Mouse (Mus musculus): ENCODE measurements around the gene Adcy10. TPM values are rescaled to one million over a fixed set of nuclear protein-coding genes. Genes with fewer than 3 reads are reported as not detected.

The Adcy10 gene
- total RNA-seq (2014; rRNA removed): not detected in 2 replicates
- 0.27 and 0.64 TPM in 2 replicates for polyA plus RNA-seq (2015; fragmentation: Nextera tagmentation; extraction: Ambion mirVana)

- Histone ChIP-seq H3K36me3 (ENCODE audit: insufficient read depth, low read length) (peaks cover 14% of the 10 kb centered on the region), H3K27me3 (ENCODE audit: insufficient read depth, low read length) (no peaks in the 10 kb centered on the region), H3K4me1 (ENCODE audit: insufficient read depth, low read length) (no peaks in the 10 kb centered on the region), H3K9me3 (ENCODE audit: low read length) (no peaks in the 10 kb centered on the region), H3K27ac (ENCODE audit: low read depth, low read length) (no peak within 1 kb of the TSS), H3K4me3 (ENCODE audit: low read depth, low read length) (no peak within 1 kb of the TSS), H3K4me2 (ENCODE audit: low read depth, low read length, poor library complexity, severe bottlenecking) (no peak within 1 kb of the TSS), H3K9ac (replicated peaks; ENCODE audit: low read length, poor library complexity, severe bottlenecking) (no peak within 1 kb of the TSS)
- 97% methylated on average over 8 of the region's 8 CpGs for WGBS
- DNase-seq (ENCODE audit: low spot score) (no peak), ATAC-seq (ENCODE audit: low FRiP score) (no peak)
- TF ChIP-seq CTCF (IDR thresholded peaks at IDR 0.05): no peak
Measured at GRCm38 (mm10) chr1:165484688-165485233, at the start of gene Adcy10. TSS of gene Adcy10 (plus strand) at chr1:165485183.

DNA sequence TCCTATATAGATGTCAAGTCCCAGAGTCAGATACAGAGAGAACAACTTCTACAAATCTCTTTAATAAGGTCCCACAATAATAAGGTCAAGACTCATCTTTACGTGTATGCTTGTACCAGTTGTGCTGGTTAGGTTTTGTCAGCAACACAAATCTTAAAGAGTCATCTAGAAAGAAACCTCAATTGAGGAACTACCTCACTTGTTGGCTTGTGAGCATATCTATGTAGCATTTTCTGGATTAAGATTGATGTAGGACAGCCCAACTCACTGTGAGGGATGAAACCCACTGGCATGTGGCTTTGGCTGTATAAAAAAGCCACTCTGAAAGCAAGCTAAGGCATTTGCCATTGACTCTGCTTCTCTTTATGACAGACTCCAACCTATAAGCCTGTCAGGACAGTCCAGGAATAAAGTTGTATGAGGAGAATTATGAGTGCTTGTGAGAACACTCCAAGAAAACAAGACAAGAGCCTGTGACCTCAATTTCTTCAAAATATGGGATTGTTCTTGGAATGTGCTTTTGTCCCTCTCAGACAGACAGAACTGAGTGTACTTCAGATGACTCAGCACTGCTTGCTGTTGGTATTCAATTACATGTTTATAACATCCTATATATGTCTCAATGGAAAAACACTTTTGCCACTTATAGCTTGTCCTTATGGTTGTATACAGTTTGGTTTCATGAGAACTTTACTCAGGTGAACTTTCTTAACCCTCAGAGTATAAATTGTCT is 46.5 kb upstream of the Adcy10 start:
- no peak for DNase-seq (ENCODE audit: low spot score)
- H3K36me3 ChIP-seq (ENCODE audit: insufficient read depth, low read length): no peaks in the 10 kb centered on the region
- no peak overlapping the region for H3K4me3 ChIP-seq (ENCODE audit: low read depth, low read length)
- no peak overlapping the region for H3K9ac ChIP-seq (replicated peaks; ENCODE audit: low read length, poor library complexity, severe bottlenecking)
- H3K9me3 ChIP-seq (ENCODE audit: low read length): 0 out of 2 replicates have a peak, but pooled peaks cover 6% of the 10 kb centered on the region
- H3K27me3 ChIP-seq (ENCODE audit: insufficient read depth, low read length): no peaks in the 10 kb centered on the region
- no peak for ATAC-seq (ENCODE audit: low FRiP score)
- H3K27ac ChIP-seq (ENCODE audit: low read depth, low read length): no peak overlapping the region
- H3K4me2 ChIP-seq (ENCODE audit: low read depth, low read length, poor library complexity, severe bottlenecking): no peak overlapping the region
- H3K4me1 ChIP-seq (ENCODE audit: insufficient read depth, low read length): no peaks in the 10 kb centered on the region
- WGBS: 92% methylated on average over 1 of the region's 1 CpGs
- TF ChIP-seq CTCF (IDR thresholded peaks at IDR 0.05): no peak

DNA sequence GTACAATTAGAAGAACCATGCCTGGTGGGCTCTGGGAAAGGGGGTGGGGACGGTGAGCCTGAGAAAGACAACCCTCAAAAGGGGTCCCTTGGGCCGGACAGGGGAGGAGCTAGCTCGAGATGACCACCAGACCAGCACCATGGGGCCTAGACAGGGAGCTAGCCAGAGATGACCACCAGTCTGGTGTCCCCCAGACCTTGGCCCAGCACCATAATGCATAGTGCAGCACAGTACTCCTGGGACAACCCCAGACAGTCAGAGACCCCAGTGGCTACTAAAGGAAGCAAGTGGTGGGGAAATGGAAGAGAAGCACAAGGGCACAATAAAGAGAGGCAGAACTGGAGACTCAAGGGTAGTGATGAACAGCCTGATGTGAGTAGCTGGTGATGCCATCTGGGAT is 44.2 kb upstream of the Adcy10 start:
- ATAC-seq (ENCODE audit: low FRiP score) (no peak), DNase-seq (ENCODE audit: low spot score) (no peak)
- Histone ChIP-seq H3K9ac (replicated peaks; ENCODE audit: low read length, poor library complexity, severe bottlenecking) (no peak overlapping the region), H3K4me3 (ENCODE audit: low read depth, low read length) (no peak overlapping the region), H3K27me3 (ENCODE audit: insufficient read depth, low read length) (no peaks in the 10 kb centered on the region), H3K4me2 (ENCODE audit: low read depth, low read length, poor library complexity, severe bottlenecking) (no peak overlapping the region), H3K36me3 (ENCODE audit: insufficient read depth, low read length) (no peaks in the 10 kb centered on the region), H3K4me1 (ENCODE audit: insufficient read depth, low read length) (no peaks in the 10 kb centered on the region), H3K27ac (ENCODE audit: low read depth, low read length) (no peak overlapping the region), H3K9me3 (ENCODE audit: low read length) (0 out of 2 replicates have a peak, but pooled peaks cover 2% of the 10 kb centered on the region)
- no peak for TF ChIP-seq CTCF (IDR thresholded peaks at IDR 0.05)
- WGBS: 80% methylated on average over 3 of the region's 3 CpGs

GRCm38 (mm10) chr1:165441201-165441600 is 43.8 kb upstream of the Adcy10 start:
- no peak for DNase-seq (ENCODE audit: low spot score)
- H3K9me3 ChIP-seq (ENCODE audit: low read length): no peaks in the 10 kb centered on the region
- H3K27me3 ChIP-seq (ENCODE audit: insufficient read depth, low read length): no peaks in the 10 kb centered on the region
- no peaks in the 10 kb centered on the region for H3K4me1 ChIP-seq (ENCODE audit: insufficient read depth, low read length)
- no peak overlapping the region for H3K9ac ChIP-seq (replicated peaks; ENCODE audit: low read length, poor library complexity, severe bottlenecking)
- H3K27ac ChIP-seq (ENCODE audit: low read depth, low read length): no peak overlapping the region
- no peak for TF ChIP-seq CTCF (IDR thresholded peaks at IDR 0.05)
- no peaks in the 10 kb centered on the region for H3K36me3 ChIP-seq (ENCODE audit: insufficient read depth, low read length)
- no peak for ATAC-seq (ENCODE audit: low FRiP score)
- no peak overlapping the region for H3K4me3 ChIP-seq (ENCODE audit: low read depth, low read length)
- H3K4me2 ChIP-seq (ENCODE audit: low read depth, low read length, poor library complexity, severe bottlenecking): no peak overlapping the region

DNA sequence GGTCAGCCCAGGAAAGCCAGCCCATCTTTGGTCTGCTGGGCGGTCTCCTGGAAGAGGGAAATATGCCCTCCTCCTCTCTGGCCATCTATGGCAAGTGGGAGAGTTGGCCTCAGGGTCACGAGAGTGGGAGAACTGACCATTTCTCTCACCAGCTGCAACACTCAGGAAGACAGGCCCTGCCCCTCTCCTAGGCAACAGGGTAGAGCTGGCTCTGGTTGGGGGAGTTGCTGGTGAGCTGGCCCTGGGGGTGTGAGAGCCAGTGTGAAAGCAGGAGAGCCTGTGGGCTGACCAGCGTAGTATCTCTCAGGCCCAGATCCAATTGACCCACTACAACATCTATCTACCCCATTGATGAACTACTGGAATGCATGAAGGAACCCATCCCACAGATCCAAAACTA is 43.3 kb upstream of the Adcy10 start:
- no peaks in the 10 kb centered on the region for H3K9me3 ChIP-seq (ENCODE audit: low read length)
- no peak overlapping the region for H3K4me2 ChIP-seq (ENCODE audit: low read depth, low read length, poor library complexity, severe bottlenecking)
- no peaks in the 10 kb centered on the region for H3K27me3 ChIP-seq (ENCODE audit: insufficient read depth, low read length)
- no peak overlapping the region for H3K9ac ChIP-seq (replicated peaks; ENCODE audit: low read length, poor library complexity, severe bottlenecking)
- no peak overlapping the region for H3K4me3 ChIP-seq (ENCODE audit: low read depth, low read length)
- no peaks in the 10 kb centered on the region for H3K4me1 ChIP-seq (ENCODE audit: insufficient read depth, low read length)
- no peak overlapping the region for H3K27ac ChIP-seq (ENCODE audit: low read depth, low read length)
- H3K36me3 ChIP-seq (ENCODE audit: insufficient read depth, low read length): no peaks in the 10 kb centered on the region
- no peak for DNase-seq (ENCODE audit: low spot score)
- no peak for ATAC-seq (ENCODE audit: low FRiP score)
- 93% methylated on average over 3 of the region's 3 CpGs for WGBS
- TF ChIP-seq CTCF (IDR thresholded peaks at IDR 0.05): no peak

- DNase-seq (ENCODE audit: low spot score) (no peak), ATAC-seq (ENCODE audit: low FRiP score) (no peak)
- 23% methylated on average over 7 of the region's 7 CpGs for WGBS
- Histone ChIP-seq H3K4me2 (ENCODE audit: low read depth, low read length, poor library complexity, severe bottlenecking) (peak overlapping the region; percentile 96), H3K27me3 (ENCODE audit: insufficient read depth, low read length) (no peaks in the 10 kb centered on the region), H3K4me3 (ENCODE audit: low read depth, low read length) (peak overlapping the region; percentile 96), H3K9ac (replicated peaks; ENCODE audit: low read length, poor library complexity, severe bottlenecking) (peak overlapping the region; percentile 91), H3K9me3 (ENCODE audit: low read length) (0 out of 2 replicates have a peak, but pooled peaks cover 4% of the 10 kb centered on the region), H3K36me3 (ENCODE audit: insufficient read depth, low read length) (no peaks in the 10 kb centered on the region), H3K27ac (ENCODE audit: low read depth, low read length) (no peak overlapping the region), H3K4me1 (ENCODE audit: insufficient read depth, low read length) (0 out of 2 replicates have a peak, but pooled peaks cover 8% of the 10 kb centered on the region)
- no peak for TF ChIP-seq CTCF (IDR thresholded peaks at IDR 0.05)
Measured at GRCm38 (mm10) chr1:165459041-165459502, 25.9 kb upstream of the Adcy10 start.
